Mouse (Mus musculus) embryonic facial prominence, embryonic 11.5 days (tissue): Measurements from ENCODE around the gene Muc3a. TPM values are rescaled to one million over a fixed set of nuclear protein-coding genes. Genes with fewer than 3 reads are reported as not detected.

Experiments used
- ATAC-seq: fragments of 200-750 bp; cut with Nextera tagmentation; replicated peaks from 2 replicates; pipeline ENCODE4 v1.8.0; 2017; ENCODE audit warnings: low read depth; ENCODE audit not compliant: insufficient number of reproducible peaks, low FRiP score, low TSS enrichment
- DNase-seq: peaks from one replicate; pipeline ENCODE4 v3.0.0-alpha.2; 2015; ENCODE audit warnings: low spot score
- H3K27ac ChIP-seq: fragments of 300-500 bp; sonication (generic); replicated peaks from 2 replicates; pipeline ENCODE4 v1.5.1; 2014; ENCODE audit warnings: mild to moderate bottlenecking, low read depth, low read length, control low read depth
- H3K27me3 ChIP-seq: fragments of 300-500 bp; sonication (generic); 2 replicates; pipeline ENCODE4 v1.6.1; 2014; ENCODE audit warnings: mild to moderate bottlenecking, low read length, moderate library complexity, mixed read lengths; ENCODE audit not compliant: control insufficient read depth, insufficient read depth
- H3K36me3 ChIP-seq: fragments of 300-500 bp; sonication (generic); replicated peaks from 2 replicates; pipeline ENCODE4 v1.6.1; 2014; ENCODE audit warnings: low read depth, mild to moderate bottlenecking, low read length, moderate library complexity, mixed read lengths; ENCODE audit not compliant: control insufficient read depth, insufficient read depth
- H3K4me1 ChIP-seq: fragments of 300-500 bp; sonication (generic); 2 replicates; pipeline ENCODE4 v1.6.1; 2014; ENCODE audit warnings: low read length, mixed read lengths; ENCODE audit not compliant: control insufficient read depth, insufficient read depth
- H3K4me2 ChIP-seq: fragments of 300-500 bp; sonication (generic); 2 replicates; pipeline ENCODE4 v1.6.1; 2014; ENCODE audit warnings: low read depth, mild to moderate bottlenecking, control low read depth, low read length, moderate library complexity
- H3K4me3 ChIP-seq: fragments of 300-500 bp; sonication (generic); 2 replicates; pipeline ENCODE4 v1.5.1; 2014; ENCODE audit warnings: low read depth, low read length, control low read depth
- H3K9ac ChIP-seq: fragments of 300-500 bp; sonication (generic); replicated peaks from 2 replicates; pipeline ENCODE4 v1.6.1; 2014; ENCODE audit warnings: mild to moderate bottlenecking, control low read depth, low read length
- H3K9me3 ChIP-seq: fragments of 300-500 bp; sonication (generic); replicated peaks from 2 replicates; pipeline ENCODE4 v1.6.1; 2016; ENCODE audit warnings: mild to moderate bottlenecking, low read length, inconsistent platforms, mixed read lengths; ENCODE audit not compliant: control insufficient read depth
- WGBS: fragments of 180-500 bp; shearing (Covaris S2); extraction: QIAGEN DNeasy Blood & Tissue Kit; methylation state at CpG from one replicate; pipeline ENCODE4 v1.1.7; 2014; 5-methylcytosine and 5-hydroxymethylcytosine counted together
- polyA plus RNA-seq: library from polyadenylated mRNA; unstranded; fragments of >200 nt; fragmentation: Nextera tagmentation; extraction: Ambion mirVana; gene quantifications from 2 replicates; pipeline ENCODE4 v1.2.1, GENCODE M21; 2014

Muc3a gene
- polyA plus RNA-seq, 1 experiment from 2014 or later, result not detected

DNA sequence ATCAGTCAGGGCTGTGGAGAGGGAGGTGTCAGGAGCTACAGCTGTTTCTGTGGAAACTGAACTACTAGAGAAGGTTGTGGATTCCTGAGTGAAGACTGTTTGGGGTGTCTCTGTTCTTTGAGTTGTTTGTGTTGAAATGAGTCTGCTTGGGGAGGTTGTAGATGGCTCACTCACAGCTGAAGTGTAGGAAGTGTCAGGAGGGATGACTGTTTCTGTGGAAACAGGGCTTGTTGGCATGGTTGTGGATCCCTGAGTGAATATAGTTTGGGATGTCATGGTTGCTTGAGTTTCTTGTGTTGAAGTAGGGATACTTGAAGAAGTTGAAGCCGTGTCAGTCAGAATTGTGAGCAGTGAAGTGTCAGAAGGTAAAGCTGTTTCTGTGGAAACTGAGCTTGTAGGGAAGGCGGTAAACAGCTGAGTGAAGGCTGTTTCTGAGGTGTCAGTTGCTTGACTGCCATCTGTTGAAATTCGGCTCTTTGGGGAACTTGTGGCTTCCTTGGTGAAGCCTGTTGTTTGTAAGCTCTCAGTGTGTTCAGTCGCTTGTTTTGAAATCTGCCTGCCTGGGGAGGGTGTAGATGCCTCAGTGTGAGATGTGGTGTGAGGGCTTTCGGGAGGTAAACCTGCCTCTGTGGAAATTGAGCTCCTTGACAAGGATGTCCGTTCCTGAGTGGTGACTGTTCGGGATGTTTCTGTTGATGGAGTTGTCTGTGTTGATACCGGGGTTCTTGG, 32.4 kb downstream of the Muc3a start:
- Histone ChIP-seq H3K4me3 (no peak overlapping the region), H3K27me3 (no peaks in the 10 kb centered on the region), H3K4me1 (no peaks in the 10 kb centered on the region), H3K4me2 (no peak overlapping the region), H3K9me3 (no peaks in the 10 kb centered on the region), H3K36me3 (no peaks in the 10 kb centered on the region), H3K27ac (no peak overlapping the region), H3K9ac (no peak overlapping the region)
- WGBS, result 79% methylated on average over 8 of the region's 8 CpGs
- no peak for DNase-seq
- ATAC-seq, result no peak

DNA sequence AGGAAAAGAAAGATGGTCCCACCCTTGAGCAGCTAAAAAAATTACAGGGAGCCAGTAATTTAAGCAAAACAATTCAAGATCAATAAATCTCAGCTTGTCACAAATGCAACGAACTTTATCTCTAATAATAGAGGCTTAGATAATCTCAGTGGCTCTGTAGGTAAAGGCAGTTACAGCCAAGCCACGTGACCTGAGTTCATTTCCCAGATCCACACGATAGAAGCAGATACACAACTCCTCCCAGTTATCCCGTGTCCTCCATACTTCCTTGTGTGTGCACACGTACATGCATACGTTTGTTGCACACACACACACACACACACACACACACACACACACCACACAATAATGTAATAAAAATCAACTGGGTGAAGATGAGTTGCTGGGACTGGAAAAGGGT, 38.2 kb downstream of the Muc3a start:
- WGBS, result 80% methylated on average over 6 of the region's 6 CpGs
- no peak for ATAC-seq

DNA sequence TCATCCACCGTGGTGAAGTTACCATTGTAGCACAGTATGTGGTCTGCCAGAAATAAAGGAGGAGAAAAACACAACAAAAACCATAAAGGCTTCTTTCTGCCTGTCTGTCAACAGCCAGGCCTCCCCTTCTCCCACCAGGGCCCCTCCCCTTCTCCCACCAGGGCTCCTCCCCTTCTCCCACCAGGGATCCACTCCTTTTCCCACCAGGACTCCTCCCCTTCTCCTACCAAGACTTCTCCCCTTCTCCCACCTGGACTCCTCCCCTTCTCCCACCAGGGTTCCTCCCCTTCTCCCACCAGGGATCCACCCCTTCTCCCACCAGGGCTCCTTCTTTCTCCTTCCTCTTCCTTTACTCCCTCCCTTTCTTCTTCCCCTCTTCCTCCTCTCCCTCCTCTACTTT, 39.6 kb downstream of the Muc3a start:
- no peak overlapping the region for H3K4me3 ChIP-seq
- H3K27me3 ChIP-seq, result no peaks in the 10 kb centered on the region
- H3K27ac ChIP-seq, result no peak overlapping the region
- H3K9ac ChIP-seq, result no peak overlapping the region
- ATAC-seq (no peak), DNase-seq (no peak)
- no peak overlapping the region for H3K4me2 ChIP-seq
- 16% methylated on average over 1 of the region's 1 CpGs for WGBS
- H3K9me3 ChIP-seq, result no peaks in the 10 kb centered on the region
- no peaks in the 10 kb centered on the region for H3K4me1 ChIP-seq
- no peaks in the 10 kb centered on the region for H3K36me3 ChIP-seq

More for the DNA sequence above, 38.2 kb downstream of the Muc3a start:
- H3K27ac ChIP-seq, result no peak overlapping the region
- no peak for DNase-seq
- H3K4me3 ChIP-seq, result no peak overlapping the region
- no peak overlapping the region for H3K4me2 ChIP-seq
- no peaks in the 10 kb centered on the region for H3K9me3 ChIP-seq
- H3K27me3 ChIP-seq, result no peaks in the 10 kb centered on the region
- no peaks in the 10 kb centered on the region for H3K4me1 ChIP-seq
- H3K9ac ChIP-seq, result no peak overlapping the region
- H3K36me3 ChIP-seq, result no peaks in the 10 kb centered on the region

DNA sequence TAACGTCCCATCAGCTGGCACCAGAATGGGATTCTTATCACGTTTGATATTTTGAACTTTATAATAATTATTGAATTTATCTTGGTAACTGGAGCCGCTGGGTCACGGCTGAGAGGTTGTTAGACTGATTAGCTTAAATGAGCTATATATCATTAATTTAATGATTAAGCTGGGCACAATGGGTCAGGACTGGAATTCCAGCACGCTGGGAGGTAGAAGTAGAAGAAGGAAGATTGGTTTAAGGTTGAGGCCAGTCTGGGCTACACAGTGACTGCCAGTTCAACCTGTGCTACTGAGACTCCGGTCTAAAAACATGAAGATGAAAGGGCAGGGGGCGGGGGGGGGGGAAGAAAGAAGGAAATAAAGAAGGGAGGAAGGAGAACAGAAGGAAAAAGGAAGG, 40.7 kb downstream of the Muc3a start:
- no peaks in the 10 kb centered on the region for H3K36me3 ChIP-seq
- no peak overlapping the region for H3K4me2 ChIP-seq
- ATAC-seq (no peak), DNase-seq (no peak)
- no peak overlapping the region for H3K4me3 ChIP-seq
- no peaks in the 10 kb centered on the region for H3K27me3 ChIP-seq
- H3K9me3 ChIP-seq, result no peaks in the 10 kb centered on the region
- no peaks in the 10 kb centered on the region for H3K4me1 ChIP-seq
- 72% methylated on average over 7 of the region's 7 CpGs for WGBS
- H3K27ac ChIP-seq, result no peak overlapping the region
- no peak overlapping the region for H3K9ac ChIP-seq

DNA sequence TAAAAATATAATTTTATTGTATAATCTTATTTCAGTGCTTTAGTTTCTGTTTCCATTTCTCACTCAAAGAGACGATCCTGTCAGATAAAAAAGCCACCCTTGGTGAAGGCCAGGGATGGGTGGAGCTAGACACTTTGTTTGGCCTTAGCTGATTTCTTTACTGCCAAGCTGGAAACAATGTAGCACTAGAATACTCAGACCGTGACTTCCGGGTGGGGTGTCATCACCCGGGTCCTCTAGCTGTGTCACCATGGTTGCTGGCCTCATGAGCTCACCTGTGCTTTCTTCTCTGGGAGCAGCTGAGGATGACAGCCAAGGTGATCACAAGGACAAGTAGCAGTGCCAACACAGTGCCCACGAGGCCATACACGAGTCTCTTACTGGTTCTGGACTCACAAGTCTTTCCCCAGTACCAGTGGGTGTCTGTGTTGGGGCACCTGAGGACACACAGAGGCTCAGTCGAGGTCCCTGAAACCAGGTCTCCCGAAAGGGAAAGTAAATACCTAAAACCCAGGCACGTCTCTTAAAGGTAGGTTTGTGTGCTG, 41.3 kb downstream of the Muc3a start:
- Histone ChIP-seq H3K4me1 (no peaks in the 10 kb centered on the region), H3K9ac (no peak overlapping the region), H3K27ac (no peak overlapping the region), H3K9me3 (no peaks in the 10 kb centered on the region), H3K4me3 (no peak overlapping the region), H3K4me2 (no peak overlapping the region), H3K27me3 (no peaks in the 10 kb centered on the region), H3K36me3 (no peaks in the 10 kb centered on the region)
- 80% methylated on average over 9 of the region's 9 CpGs for WGBS
- no peak for ATAC-seq
- DNase-seq, result no peak

DNA sequence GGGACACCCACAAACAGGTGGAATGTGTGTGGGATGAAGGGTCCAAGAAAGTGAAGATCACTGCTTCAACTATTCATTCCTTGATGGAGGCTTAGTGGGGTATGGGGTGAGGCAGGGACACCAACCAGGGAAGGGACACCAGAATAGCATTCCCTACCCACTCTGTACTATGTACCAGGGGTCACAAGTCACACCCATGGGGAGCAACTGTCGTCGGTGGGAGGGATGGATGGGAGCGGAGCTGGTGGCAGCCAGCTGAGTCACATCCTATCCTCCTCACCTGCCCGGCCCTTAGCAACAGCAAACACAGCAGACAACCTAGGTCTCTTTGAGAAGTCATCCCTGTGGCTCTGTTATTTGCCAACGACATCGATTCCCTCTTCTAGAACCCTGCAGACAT, 44.6 kb downstream of the Muc3a start:
- DNase-seq (no peak), ATAC-seq (no peak)
- WGBS, result 76% methylated on average over 6 of the region's 6 CpGs

DNA sequence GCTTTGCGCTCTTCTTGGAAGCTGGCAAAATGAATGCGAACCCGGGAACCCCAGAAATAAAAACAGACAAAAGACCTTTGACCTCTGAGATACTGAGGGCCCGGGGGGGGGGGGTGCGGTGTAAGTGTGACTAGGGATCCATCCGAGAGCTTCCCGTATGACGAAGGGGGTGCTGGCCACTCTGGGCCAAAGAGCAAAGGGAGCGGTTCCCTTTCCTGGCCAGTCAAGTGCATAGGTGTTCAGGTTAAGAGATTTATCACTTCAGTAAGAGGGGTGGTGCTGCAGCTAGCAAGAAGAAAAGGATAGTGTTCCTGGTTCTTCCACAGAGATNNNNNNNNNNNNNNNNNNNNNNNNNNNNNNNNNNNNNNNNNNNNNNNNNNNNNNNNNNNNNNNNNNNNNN, 46.2 kb downstream of the Muc3a start:
- Histone ChIP-seq H3K4me3 (no peak overlapping the region), H3K27ac (no peak overlapping the region), H3K4me1 (no peaks in the 10 kb centered on the region), H3K9me3 (no peaks in the 10 kb centered on the region), H3K27me3 (no peaks in the 10 kb centered on the region), H3K4me2 (no peak overlapping the region), H3K9ac (no peak overlapping the region), H3K36me3 (no peaks in the 10 kb centered on the region)
- 73% methylated on average over 9 of the region's 9 CpGs for WGBS
- DNase-seq, result no peak
- no peak for ATAC-seq

More for the DNA sequence above, 44.6 kb downstream of the Muc3a start:
- no peak overlapping the region for H3K4me3 ChIP-seq
- no peaks in the 10 kb centered on the region for H3K4me1 ChIP-seq
- no peak overlapping the region for H3K4me2 ChIP-seq
- no peaks in the 10 kb centered on the region for H3K27me3 ChIP-seq
- no peaks in the 10 kb centered on the region for H3K36me3 ChIP-seq
- no peak overlapping the region for H3K27ac ChIP-seq
- H3K9me3 ChIP-seq, result no peaks in the 10 kb centered on the region
- H3K9ac ChIP-seq, result no peak overlapping the region

DNA sequence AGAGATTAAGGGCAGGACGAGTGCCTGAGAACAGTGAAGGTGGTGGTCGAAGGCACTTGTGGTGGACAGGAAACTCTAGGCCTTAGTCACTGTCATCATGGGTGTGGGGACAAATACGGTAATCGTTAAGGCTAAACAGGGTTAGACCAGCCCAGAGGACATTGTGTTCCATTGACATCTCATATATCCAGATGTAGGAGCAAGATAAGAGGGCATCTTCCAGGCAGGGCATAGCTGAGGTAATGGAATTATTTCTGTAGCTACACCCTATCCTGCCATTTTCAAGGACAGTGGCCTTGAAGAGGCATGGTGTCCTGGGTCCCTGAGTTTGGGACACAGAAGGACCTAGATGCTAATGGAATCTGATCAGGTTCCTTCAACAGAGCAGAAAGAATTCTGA, 50.3 kb downstream of the Muc3a start:
- Histone ChIP-seq H3K9me3 (no peaks in the 10 kb centered on the region), H3K4me1 (no peaks in the 10 kb centered on the region), H3K4me2 (no peak overlapping the region), H3K4me3 (no peak overlapping the region), H3K27me3 (no peaks in the 10 kb centered on the region), H3K27ac (no peak overlapping the region), H3K36me3 (no peaks in the 10 kb centered on the region), H3K9ac (no peak overlapping the region)
- DNase-seq (no peak), ATAC-seq (no peak)
- WGBS, result 85% methylated on average over 4 of the region's 4 CpGs
